Mouse (Mus musculus) cortical plate, adult 2 months (tissue): ENCODE measurements at regions not wholly inside any gene's neighbourhood (a gene's known extent, or its start where the extent isn't known, plus 50 kb on each side); places are given as distances from the start of the nearest gene placed in this dataset.

Source experiments
- CTCF ChIP-seq: fragments of 200-500 bp; IDR thresholded peaks from 2 replicates; pipeline ENCODE4 v1.5.1; 2011; ENCODE audit warnings: mild to moderate bottlenecking, control low read depth, low read length; ENCODE audit not compliant: insufficient read depth; ENCODE audit errors: extremely low read depth
- POLR2A ChIP-seq: fragments of 200-500 bp; IDR thresholded peaks from 2 replicates; pipeline ENCODE4 v1.6.1; 2011; ENCODE audit warnings: mild to moderate bottlenecking, low read length, control low read depth; ENCODE audit not compliant: insufficient read depth; ENCODE audit errors: extremely low read depth

- TF ChIP-seq CTCF (no peak), POLR2A (no peak)
Observed at GRCm38 (mm10) chr5:102417642-102418041, 63.5 kb upstream of the Arhgap24 start.
